8 mouse cellular contexts compared by ENCODE assay signal in genomic region chr5:113736522-113737164, GRCm38 (mm10). TPM values are rescaled to one million over a fixed set of nuclear protein-coding genes. Genes with fewer than 3 reads are reported as not detected.
DNase-seq lines count a peak whose midpoint lies in the region; ATAC-seq lines count a peak whose summit lies in the region.

No protein-coding gene starts in this region.

- peak overlapping the region; percentile 99; the same call in 1 of the 2 replicates for H3K27ac ChIP-seq in forebrain, embryonic 15.5 days (replicated peaks)
- no peak overlapping the region for H3K27ac ChIP-seq in macrophage

- H3K36me3 ChIP-seq in forebrain, embryonic 15.5 days = peaks cover 35% of the 10 kb centered on the region
- H3K36me3 ChIP-seq in macrophage (ENCODE audit: inconsistent target) = peaks cover 35% of the 10 kb centered on the region; the same call in 1 of the 2 replicates

- DNase-seq in kidney, adult 9 months = peak; percentile 21
- no peak for DNase-seq in kidney, postnatal 25 days
- DNase-seq in NIH3T3 (ENCODE audit: low read depth) = peak; percentile 21
- DNase-seq in urinary bladder, postnatal 25 days (ENCODE audit: low spot score) = no peak
- DNase-seq in urinary bladder, postnatal 4 days (ENCODE audit: low spot score in 2 of 2) = no peak

- H3K4me1 ChIP-seq in forebrain, embryonic 15.5 days = peaks cover 23% of the 10 kb centered on the region

- no peaks in the 10 kb centered on the region for H3K9me3 ChIP-seq in forebrain, embryonic 15.5 days

- WGBS in forebrain, embryonic 15.5 days = 44% methylated on average over 15 of the region's 15 CpGs
- whole genome bisulfite sequencing in macrophage (ENCODE audit: missing documents) = 62% methylated on average over 15 of the region's 15 CpGs

- H3K4me2 ChIP-seq in forebrain, embryonic 15.5 days (replicated peaks) = peak overlapping the region; percentile 83

- no peaks in the 10 kb centered on the region for H3K27me3 ChIP-seq in forebrain, embryonic 15.5 days

- ATAC-seq in forebrain, embryonic 15.5 days (replicated peaks) = no peak
- no peak for ATAC-seq in inflammation-experienced regulatory T-cells, adult 6 months

- peaks cover 10% of the 10 kb centered on the region; the same call in 1 of the 2 replicates for H3K79me2 ChIP-seq in macrophage (ENCODE audit: inconsistent target)

- peak overlapping the region; percentile 65 for H3K9ac ChIP-seq in forebrain, embryonic 15.5 days (replicated peaks)

- peak overlapping the region; percentile 87 for H3K4me3 ChIP-seq in forebrain, embryonic 15.5 days
- H3K4me3 ChIP-seq in macrophage (ENCODE audit: inconsistent target) = peak overlapping the region; percentile 79

RNA-seq across cellular contexts. Expression of gene Ficd, which starts 1.0 kb away (rescaled TPM):
- 7.8 and 9.0 TPM in 2 replicates for polyA plus RNA-seq in forebrain, embryonic 15.5 days (2015; fragmentation: Nextera tagmentation; extraction: Ambion mirVana)
- 1 to 10 TPM in 17 of 26 experiments, under 1 TPM in 9; 0.34 to 5.4 (median 1.6) TPM for total RNA-seq in macrophage (2018; cell fraction: chromatin; rRNA removed)
- 1 to 10 TPM; 1.9 to 8.4 (median 6.7) TPM for total RNA-seq in macrophage (2018; cell fraction: cytosol; rRNA removed)
- 1 to 10 TPM; 1.5 to 9.1 (median 5.5) TPM for total RNA-seq in macrophage (2018; cell fraction: nucleus; rRNA removed)
- polyA plus RNA-seq in macrophage (2018) = 5.1 to 5.8 TPM (median 5.5 TPM) in 3 replicates
- polyA plus RNA-seq in inflammation-experienced regulatory T-cells, adult 6 months (2017; shearing (Covaris generic)) = 1 to 10 TPM; 4.4 to 4.9 (median 4.7) TPM

RNA-seq across cellular contexts. Expression of gene 1700069L16Rik, which starts 12.1 kb away (rescaled TPM):
- not detected in 2 replicates for polyA plus RNA-seq in forebrain, embryonic 15.5 days (2015; fragmentation: Nextera tagmentation; extraction: Ambion mirVana)
- not detected for total RNA-seq in macrophage (2018; cell fraction: chromatin; rRNA removed)
- total RNA-seq in macrophage (2018; cell fraction: cytosol; rRNA removed) = not detected
- total RNA-seq in macrophage (2018; cell fraction: nucleus; rRNA removed) = not detected
- polyA plus RNA-seq in macrophage (2018) = not detected in 3 replicates
- not detected for polyA plus RNA-seq in inflammation-experienced regulatory T-cells, adult 6 months (2017; shearing (Covaris generic))

RNA-seq across cellular contexts. Expression of gene Sart3, which starts 35.7 kb away (rescaled TPM):
- 57.6 and 58.7 TPM in 2 replicates for polyA plus RNA-seq in forebrain, embryonic 15.5 days (2015; fragmentation: Nextera tagmentation; extraction: Ambion mirVana)
- 100 to 1,000 TPM in 8 of 26 experiments, 10 to 100 TPM in 18; 28.8 to 126 (median 84.7) TPM for total RNA-seq in macrophage (2018; cell fraction: chromatin; rRNA removed)
- 10 to 100 TPM; 12.7 to 28.3 (median 19.1) TPM for total RNA-seq in macrophage (2018; cell fraction: cytosol; rRNA removed)
- 10 to 100 TPM; 13.4 to 63.7 (median 40.5) TPM for total RNA-seq in macrophage (2018; cell fraction: nucleus; rRNA removed)
- 19.3 to 20.3 TPM (median 20.2 TPM) in 3 replicates for polyA plus RNA-seq in macrophage (2018)
- 10 to 100 TPM; 12.7 to 15.3 (median 13.0) TPM for polyA plus RNA-seq in inflammation-experienced regulatory T-cells, adult 6 months (2017; shearing (Covaris generic))

RNA-seq across cellular contexts. Expression of gene Iscu, which starts 35.9 kb away (rescaled TPM):
- polyA plus RNA-seq in forebrain, embryonic 15.5 days (2015; fragmentation: Nextera tagmentation; extraction: Ambion mirVana) = 87.4 and 94.1 TPM in 2 replicates
- total RNA-seq in macrophage (2018; cell fraction: chromatin; rRNA removed) = 10 to 100 TPM; 10.4 to 34.5 (median 22.7) TPM
- total RNA-seq in macrophage (2018; cell fraction: cytosol; rRNA removed) = 100 to 1,000 TPM in 24 of 26 experiments, 10 to 100 TPM in 2; 93.4 to 153 (median 116) TPM
- total RNA-seq in macrophage (2018; cell fraction: nucleus; rRNA removed) = 10 to 100 TPM; 18.5 to 43.5 (median 31.0) TPM
- polyA plus RNA-seq in macrophage (2018) = 106 to 116 TPM (median 106 TPM) in 3 replicates
- polyA plus RNA-seq in inflammation-experienced regulatory T-cells, adult 6 months (2017; shearing (Covaris generic)) = 10 to 100 TPM in 2 of 3 experiments, 1 to 10 TPM in 1; 5.7 to 45.5 (median 16.1) TPM

Comparison
In these comparisons a context has a peak if more than half of its experiments do, and no peak if none do; other contexts are left out.
1. DNase-seq: peak in kidney, adult 9 months (single experiment) and NIH3T3 (single experiment); none in kidney, postnatal 25 days (0 of 2), urinary bladder, postnatal 25 days (single experiment) and urinary bladder, postnatal 4 days (0 of 2).